Mouse (Mus musculus) erythroblast, embryonic 14.5 days (primary cell): ENCODE measurements around the gene Tecpr2. TPM values are rescaled to one million over a fixed set of nuclear protein-coding genes. Genes with fewer than 3 reads are reported as not detected.
A peak's percentile ranks its signal among the peaks of the same experiment; 100 is the strongest.

Source experiments
- H3K27me3 ChIP-seq: 2 replicates; pipeline ENCODE4 v1.6.1; 2012; ENCODE audit warnings: inconsistent platforms; ENCODE audit not compliant: control insufficient read depth
- H3K36me3 ChIP-seq: 2 replicates; pipeline ENCODE4 v1.6.1; 2012; ENCODE audit warnings: mild to moderate bottlenecking, inconsistent platforms; ENCODE audit not compliant: control insufficient read depth
- H3K4me1 ChIP-seq: 2 replicates; pipeline ENCODE4 v1.6.1; 2012; ENCODE audit warnings: inconsistent platforms; ENCODE audit not compliant: control insufficient read depth
- H3K4me3 ChIP-seq: replicated peaks from 2 replicates; pipeline ENCODE3; 2012; ENCODE audit warnings: moderate library complexity, mild to moderate bottlenecking, inconsistent platforms
- H3K9me3 ChIP-seq: 2 replicates; pipeline ENCODE4 v1.6.1; 2012; ENCODE audit warnings: low read length, inconsistent platforms, mixed read lengths; ENCODE audit not compliant: control insufficient read depth
- GATA1 ChIP-seq: IDR thresholded peaks from 2 replicates; pipeline ENCODE4 v1.6.1; 2012; ENCODE audit warnings: low read length, inconsistent platforms, mixed read lengths
- TAL1 ChIP-seq: IDR thresholded peaks from 3 replicates; pipeline ENCODE4 v1.6.1; 2012; ENCODE audit warnings: low read length, inconsistent platforms, mixed read lengths
- polyA plus RNA-seq: library from polyadenylated mRNA; stranded (reverse); fragments of >175 nt; gene quantifications from 2 replicates; pipeline ENCODE4 v1.2.3, GENCODE M21; 2012

Tecpr2 gene
- polyA plus RNA-seq, 1 experiment = 0.16 TPM

- H3K27me3 ChIP-seq = no peaks in the 10 kb centered on the region
- H3K36me3 ChIP-seq = peaks cover 74% of the 10 kb centered on the region
- H3K4me3 ChIP-seq = no peak overlapping the region
- no peak for TF ChIP-seq GATA1
- no peak for TF ChIP-seq TAL1
- peaks cover 68% of the 10 kb centered on the region for H3K4me1 ChIP-seq
- H3K9me3 ChIP-seq = no peaks in the 10 kb centered on the region
These were observed 62.2 kb downstream of the Tecpr2 start for GRCm38 (mm10) chr12:110951236-110951635.

GRCm38 (mm10) chr12:110952628-110953385, 63.7 kb downstream of the Tecpr2 start:
- peaks cover 70% of the 10 kb centered on the region for H3K36me3 ChIP-seq
- H3K4me1 ChIP-seq = peaks cover 64% of the 10 kb centered on the region
- no peak overlapping the region for H3K4me3 ChIP-seq
- TF ChIP-seq TAL1 = no peak
- no peak for TF ChIP-seq GATA1
- H3K9me3 ChIP-seq = no peaks in the 10 kb centered on the region
- H3K27me3 ChIP-seq = no peaks in the 10 kb centered on the region

- Histone ChIP-seq H3K4me3 (peak overlapping the region; percentile 23), H3K9me3 (no peaks in the 10 kb centered on the region), H3K4me1 (peaks cover 58% of the 10 kb centered on the region), H3K27me3 (no peaks in the 10 kb centered on the region), H3K36me3 (peaks cover 64% of the 10 kb centered on the region)
- TF ChIP-seq GATA1 (no peak), TAL1 (no peak)
These were observed 64.4 kb downstream of the Tecpr2 start for GRCm38 (mm10) chr12:110953443-110953842.

- TF ChIP-seq GATA1 = no peak
- no peak for TF ChIP-seq TAL1
- H3K27me3 ChIP-seq = no peaks in the 10 kb centered on the region
- peaks cover 54% of the 10 kb centered on the region for H3K4me1 ChIP-seq
- no peaks in the 10 kb centered on the region for H3K9me3 ChIP-seq
- peak overlapping the region; percentile 23 for H3K4me3 ChIP-seq
- H3K36me3 ChIP-seq = peaks cover 60% of the 10 kb centered on the region
These were observed 64.8 kb downstream of the Tecpr2 start for GRCm38 (mm10) chr12:110953900-110954299.

- Histone ChIP-seq H3K27me3 (no peaks in the 10 kb centered on the region), H3K36me3 (peaks cover 60% of the 10 kb centered on the region), H3K4me3 (no peak overlapping the region), H3K4me1 (peaks cover 49% of the 10 kb centered on the region), H3K9me3 (no peaks in the 10 kb centered on the region)
- TF ChIP-seq TAL1 = no peak
- no peak for TF ChIP-seq GATA1
These were observed 65.4 kb downstream of the Tecpr2 start for GRCm38 (mm10) chr12:110954351-110954991.

- H3K9me3 ChIP-seq = no peaks in the 10 kb centered on the region
- H3K36me3 ChIP-seq = peaks cover 39% of the 10 kb centered on the region
- TF ChIP-seq GATA1 (no peak), TAL1 (no peak)
- H3K4me3 ChIP-seq = no peak overlapping the region
- peaks cover 26% of the 10 kb centered on the region for H3K4me1 ChIP-seq
- H3K27me3 ChIP-seq = no peaks in the 10 kb centered on the region
These were observed 72.9 kb downstream of the Tecpr2 start for GRCm38 (mm10) chr12:110961973-110962372.

- peaks cover 59% of the 10 kb centered on the region for H3K4me1 ChIP-seq
- H3K36me3 ChIP-seq = peaks cover 56% of the 10 kb centered on the region
- TF ChIP-seq TAL1 (no peak), GATA1 (no peak)
- H3K9me3 ChIP-seq = no peaks in the 10 kb centered on the region
- no peaks in the 10 kb centered on the region for H3K27me3 ChIP-seq
- no peak overlapping the region for H3K4me3 ChIP-seq
These were observed 76.4 kb downstream of the Tecpr2 start for GRCm38 (mm10) chr12:110965500-110965899.

GRCm38 (mm10) chr12:110966079-110966478, 77.0 kb downstream of the Tecpr2 start:
- Histone ChIP-seq H3K4me3 (peak overlapping the region; percentile 19), H3K4me1 (peaks cover 63% of the 10 kb centered on the region), H3K27me3 (no peaks in the 10 kb centered on the region), H3K9me3 (no peaks in the 10 kb centered on the region), H3K36me3 (peaks cover 59% of the 10 kb centered on the region)
- TF ChIP-seq TAL1 (no peak), GATA1 (peak; percentile 55; the same call in 1 of the 2 replicates)

- Histone ChIP-seq H3K27me3 (no peaks in the 10 kb centered on the region), H3K4me3 (no peak overlapping the region), H3K4me1 (peaks cover 70% of the 10 kb centered on the region), H3K9me3 (no peaks in the 10 kb centered on the region), H3K36me3 (peaks cover 65% of the 10 kb centered on the region)
- no peak for TF ChIP-seq TAL1
- no peak for TF ChIP-seq GATA1
These were observed 78.1 kb downstream of the Tecpr2 start for GRCm38 (mm10) chr12:110967146-110967545.

- H3K9me3 ChIP-seq = peaks cover 4% of the 10 kb centered on the region
- H3K4me1 ChIP-seq = peaks cover 97% of the 10 kb centered on the region
- TF ChIP-seq TAL1 (no peak), GATA1 (no peak)
- no peak overlapping the region for H3K4me3 ChIP-seq
- no peaks in the 10 kb centered on the region for H3K27me3 ChIP-seq
- H3K36me3 ChIP-seq = peaks cover 91% of the 10 kb centered on the region
These were observed 81.3 kb downstream of the Tecpr2 start for GRCm38 (mm10) chr12:110970408-110970807.
